Mouse (Mus musculus): ENCODE measurements at regions not wholly inside any gene's neighbourhood (a gene's known extent, or its start where the extent isn't known, plus 50 kb on each side); places are given as distances from the start of the nearest gene placed in this dataset.

DNA sequence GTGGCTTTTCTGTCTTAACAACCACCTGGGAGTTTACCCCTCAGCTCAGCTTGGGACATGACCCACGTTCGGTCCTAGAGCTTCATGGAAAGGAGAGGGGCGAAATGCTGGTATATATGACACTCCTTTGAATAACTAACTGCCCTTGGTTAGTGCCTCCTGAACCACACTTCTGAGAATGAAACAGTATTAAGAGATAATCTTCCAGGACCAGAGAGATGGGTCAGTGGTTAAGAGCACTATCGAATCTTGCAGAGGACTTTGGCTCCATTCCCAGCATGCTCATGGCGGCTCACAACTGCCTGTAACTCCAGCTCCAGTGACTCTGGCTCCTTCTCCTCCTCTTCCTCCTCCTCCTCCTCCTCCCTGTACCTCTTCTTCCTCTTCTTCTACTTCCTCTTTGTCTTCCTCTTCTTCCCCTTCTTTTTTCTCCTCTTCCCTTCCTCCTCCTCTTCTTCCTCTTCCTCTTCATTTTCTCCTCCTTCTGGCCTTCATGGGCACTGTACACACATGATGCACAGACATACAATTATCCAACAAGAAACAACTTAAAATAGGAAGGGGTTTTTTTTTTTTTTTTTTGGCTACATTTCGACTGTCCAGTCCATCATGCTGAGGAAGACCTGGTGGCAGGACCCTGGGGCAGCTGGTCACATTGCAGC, 71.0 kb upstream of the Ctnnb1 start:
- no peak for DNase-seq (ENCODE audit: low read depth, low spot score)

- no peak for DNase-seq (ENCODE audit: low read depth, low spot score)
Measured at GRCm38 (mm10) chr9:120860969-120861595, 67.9 kb upstream of the Ctnnb1 start.

DNA sequence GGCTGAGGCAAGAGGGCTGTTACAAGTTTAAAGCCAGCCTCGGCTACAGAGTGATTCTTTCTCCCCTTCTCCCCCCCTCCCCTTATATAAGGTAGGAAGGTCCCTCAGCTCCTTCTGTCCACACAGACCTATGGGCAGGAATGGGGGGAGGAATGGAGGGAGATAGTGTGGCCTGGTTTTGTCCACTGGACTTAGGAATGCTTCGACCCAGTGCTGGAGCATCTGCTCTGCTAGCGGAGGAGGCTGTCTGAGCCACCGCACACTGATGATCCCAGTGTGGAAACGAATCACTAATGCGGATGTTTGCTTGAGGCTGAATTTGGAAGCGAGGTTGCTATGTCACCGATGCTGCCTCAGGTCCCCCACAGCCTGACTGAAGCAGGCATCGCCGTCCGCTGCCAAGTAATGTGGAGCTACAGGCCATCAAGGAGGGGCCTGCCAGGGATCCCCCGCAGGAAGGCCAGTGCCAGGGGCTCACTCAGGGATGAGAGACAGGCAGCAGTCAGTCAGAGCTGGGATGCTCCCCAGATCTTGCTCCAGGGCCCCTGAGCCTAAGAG, 67.1 kb upstream of the Ctnnb1 start:
- DNase-seq (ENCODE audit: low read depth, low spot score): no peak

- no peak for DNase-seq (ENCODE audit: low read depth, low spot score)
Measured at GRCm38 (mm10) chr9:120864410-120864809, 64.6 kb upstream of the Ctnnb1 start.

GRCm38 (mm10) chr9:120866251-120866650, 62.8 kb upstream of the Ctnnb1 start:
- no peak for DNase-seq (ENCODE audit: low read depth, low spot score)

DNA sequence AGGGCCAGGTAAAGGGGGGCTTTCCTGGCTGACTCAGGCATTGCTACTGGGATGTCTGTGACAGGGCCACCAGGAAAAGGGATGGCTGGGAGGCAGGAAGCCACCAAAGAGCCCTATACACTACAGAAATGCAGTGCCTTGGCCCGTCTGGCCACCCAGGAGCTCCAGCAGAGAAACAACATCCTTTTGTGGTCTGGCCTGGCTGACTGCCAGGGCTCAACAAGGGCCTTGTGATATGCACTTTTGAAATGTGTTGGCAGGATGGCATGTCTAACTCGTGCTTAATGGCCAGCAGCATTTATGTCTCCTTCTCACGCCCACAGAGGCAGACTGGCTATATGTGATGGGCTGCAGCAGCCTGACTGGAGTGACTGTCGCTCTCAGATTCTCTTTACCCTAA, 62.3 kb upstream of the Ctnnb1 start:
- peak; percentile 27 for DNase-seq (ENCODE audit: low read depth, low spot score)

GRCm38 (mm10) chr9:120867861-120868260, 61.2 kb upstream of the Ctnnb1 start:
- no peak for DNase-seq (ENCODE audit: low read depth, low spot score)

- no peak for DNase-seq (ENCODE audit: low read depth, low spot score)
Measured at GRCm38 (mm10) chr9:120868330-120868729, 60.7 kb upstream of the Ctnnb1 start.

- DNase-seq (ENCODE audit: low read depth, low spot score): no peak
Measured at GRCm38 (mm10) chr9:120869432-120870081, 59.5 kb upstream of the Ctnnb1 start.

GRCm38 (mm10) chr9:120873293-120873692, 55.7 kb upstream of the Ctnnb1 start:
- DNase-seq (ENCODE audit: low read depth, low spot score): no peak

GRCm38 (mm10) chr9:120874416-120874976, 54.5 kb upstream of the Ctnnb1 start:
- DNase-seq (ENCODE audit: low read depth, low spot score): no peak

DNA sequence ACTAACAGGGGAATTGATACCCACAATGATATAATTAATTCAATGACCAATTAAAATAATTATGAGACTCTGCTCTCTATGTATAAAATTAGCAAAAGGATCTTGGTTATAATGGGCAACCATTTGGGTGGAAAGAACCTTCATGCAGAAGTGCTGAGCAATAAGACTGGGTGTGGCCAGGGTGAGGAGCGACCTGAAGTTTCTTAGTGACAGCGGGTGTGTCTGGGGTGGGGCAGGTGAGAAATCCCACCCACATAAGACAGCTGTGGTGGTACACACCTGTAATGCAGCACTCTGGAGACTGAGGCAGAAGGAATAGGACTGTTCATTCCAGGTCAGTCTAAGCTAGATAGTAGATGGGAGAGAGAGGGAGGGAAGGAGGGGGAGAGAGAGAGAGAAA, 51.9 kb upstream of the Ctnnb1 start:
- no peak for DNase-seq (ENCODE audit: low read depth, low spot score)

Measured in skeletal muscle tissue, adult 2 months (tissue).